Mouse (Mus musculus): ENCODE measurements around the gene Med13l.

The Med13l gene

DNA sequence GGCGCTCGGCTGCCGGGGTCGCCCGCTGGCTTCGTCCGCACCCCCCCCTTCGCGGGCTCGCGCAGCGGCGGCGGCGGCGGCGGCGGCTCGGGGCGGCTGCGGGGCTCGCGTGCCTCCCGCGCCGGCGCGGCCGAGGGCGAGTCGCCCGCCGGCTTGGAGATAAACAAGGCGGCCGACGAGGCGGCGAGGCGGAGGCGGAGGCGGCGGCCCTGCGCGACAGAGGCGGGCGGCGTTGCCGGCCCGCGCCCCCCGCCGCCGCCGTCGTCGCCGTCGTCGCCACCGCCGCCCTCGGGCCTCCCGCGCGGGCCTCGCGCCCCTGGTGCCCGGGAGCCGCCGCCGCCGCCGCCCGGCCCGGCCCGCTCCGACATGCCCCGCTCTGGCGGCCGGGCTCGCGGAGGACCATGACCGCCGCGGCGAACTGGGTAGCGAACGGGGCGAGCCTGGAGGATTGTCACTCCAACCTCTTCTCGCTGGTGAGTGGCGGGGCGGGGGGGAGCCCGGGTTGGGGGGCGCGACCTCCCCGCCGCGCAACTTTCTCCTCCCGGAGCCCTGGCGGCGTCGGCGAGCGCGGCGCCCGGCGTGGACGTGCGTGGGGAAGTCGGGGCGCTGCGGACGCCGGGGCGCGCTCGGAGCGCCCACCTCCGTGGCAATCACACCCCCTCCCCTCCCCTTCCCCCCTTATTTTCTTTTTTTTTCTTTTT lies at the start of gene Med13l:
Med13l (plus strand) TSS at position 295 of the 701 bp plus-strand sequence.
- peak; percentile 77 for DNase-seq

DNA sequence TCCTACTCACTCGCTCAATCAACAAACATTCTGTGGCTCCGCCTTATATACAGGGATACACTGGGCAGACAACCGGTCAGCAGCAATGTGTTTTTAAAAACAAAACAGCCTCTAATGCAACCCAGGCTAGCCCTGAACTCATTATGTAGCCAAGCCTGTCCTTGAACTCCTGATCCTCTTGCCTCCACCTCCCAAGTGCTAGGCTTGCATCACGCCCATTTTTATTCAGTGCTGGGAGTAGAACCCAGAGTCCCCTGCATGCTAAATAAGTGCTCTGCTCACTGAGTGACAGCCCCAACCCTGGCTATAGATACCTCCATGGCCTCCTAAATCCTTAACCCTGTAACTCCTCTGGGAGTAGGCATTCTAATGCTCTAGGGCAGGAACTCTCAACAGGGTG lies 49.5 kb upstream of the Med13l start:
- no peak for DNase-seq

DNA sequence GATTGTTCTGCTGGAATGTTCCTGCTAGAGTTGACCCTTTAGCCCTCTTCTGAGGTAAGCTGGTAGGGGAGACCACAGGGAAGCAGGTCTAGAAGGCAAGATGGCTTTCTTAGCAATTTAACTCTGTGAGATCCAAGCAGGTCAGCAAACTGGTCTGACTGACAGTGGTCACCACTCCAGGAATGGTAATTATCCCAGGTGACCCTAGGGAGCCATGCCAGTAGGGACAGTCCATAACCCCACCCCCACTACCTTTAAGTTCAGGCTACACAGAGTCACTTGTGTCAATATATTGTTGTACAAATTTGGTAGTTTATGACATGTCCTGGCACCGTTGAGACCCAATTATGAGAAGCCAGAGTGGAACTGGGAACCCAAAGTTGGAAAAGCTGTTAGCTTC lies 47.5 kb upstream of the Med13l start:
- no peak for DNase-seq

DNA sequence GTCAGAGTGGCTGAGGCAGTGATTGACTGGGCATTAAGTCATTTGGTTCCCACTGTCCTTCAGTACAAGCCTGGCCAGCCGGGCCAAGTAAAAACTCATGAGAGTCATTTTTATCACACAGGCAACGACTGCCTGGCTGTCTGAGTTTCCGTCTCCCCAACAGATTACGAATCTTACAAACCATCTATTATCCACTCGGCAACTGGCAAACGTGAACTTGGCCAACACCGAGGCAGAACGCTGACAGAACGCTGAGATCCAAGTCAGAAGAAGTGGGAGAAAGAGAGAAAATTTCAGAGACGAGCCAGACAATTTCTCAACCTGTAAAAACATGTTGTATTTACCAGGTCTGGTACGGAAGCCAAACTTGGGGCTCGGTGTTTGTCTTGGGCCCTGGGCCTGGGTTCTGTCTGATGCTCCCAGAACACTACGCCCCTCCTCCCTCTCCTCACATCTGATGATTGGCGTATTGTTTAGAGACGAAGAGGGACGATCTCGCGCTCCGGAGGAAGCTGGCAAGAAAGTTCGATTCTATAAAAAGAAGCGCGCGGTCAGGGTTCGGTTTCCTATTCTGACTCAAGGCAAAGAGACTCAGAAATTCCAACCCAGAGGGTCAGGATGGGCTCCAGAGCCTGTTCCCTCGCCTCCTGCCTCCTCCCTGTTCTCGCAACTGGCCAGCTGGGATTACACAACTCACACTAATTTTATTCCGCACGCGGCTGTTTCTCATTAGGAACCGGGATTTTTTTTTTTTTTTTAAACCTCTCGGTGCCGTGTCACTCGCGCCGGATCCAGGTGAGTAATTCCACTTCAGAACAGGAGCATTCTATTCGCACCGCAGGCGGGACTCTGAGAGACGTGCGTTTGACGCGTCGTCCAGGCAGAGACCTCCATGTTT lies 46.6 kb upstream of the Med13l start:
- DNase-seq, result peak; percentile 85

DNA sequence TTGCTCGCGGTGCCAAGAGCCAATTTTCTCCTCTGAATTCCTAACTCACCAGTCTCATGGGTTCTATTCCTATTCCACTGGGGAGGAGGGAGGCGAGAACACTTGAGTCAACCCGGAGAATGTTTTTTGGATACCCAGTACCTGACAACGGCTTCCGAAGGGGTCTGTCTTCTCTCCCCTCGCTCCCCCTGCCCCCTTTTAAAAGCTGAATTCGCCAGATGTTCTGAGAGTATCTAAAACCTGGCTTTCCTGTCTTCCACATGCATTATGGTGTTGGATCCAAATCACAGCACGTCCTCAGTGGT lies 46.0 kb upstream of the Med13l start:
- no peak for DNase-seq

DNA sequence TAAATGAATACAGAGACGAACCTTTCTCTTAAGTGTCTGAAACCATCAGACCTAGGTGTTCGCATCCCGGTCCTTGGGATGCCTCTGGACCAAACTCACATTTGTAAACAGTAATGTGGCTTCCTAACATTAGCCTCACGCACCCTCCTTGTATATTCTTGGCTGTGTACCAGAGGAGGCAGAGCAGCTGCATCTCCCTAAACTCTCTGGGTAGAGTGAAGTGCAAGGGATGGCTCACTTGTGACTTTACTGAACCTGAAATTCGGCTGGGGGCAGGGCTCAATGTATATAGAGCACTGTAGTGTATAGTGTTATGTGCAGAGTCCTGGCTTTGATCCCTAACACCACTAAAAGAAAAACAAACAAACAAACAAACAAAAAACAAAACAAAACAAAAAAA lies 45.6 kb upstream of the Med13l start:
- DNase-seq, result no peak

DNA sequence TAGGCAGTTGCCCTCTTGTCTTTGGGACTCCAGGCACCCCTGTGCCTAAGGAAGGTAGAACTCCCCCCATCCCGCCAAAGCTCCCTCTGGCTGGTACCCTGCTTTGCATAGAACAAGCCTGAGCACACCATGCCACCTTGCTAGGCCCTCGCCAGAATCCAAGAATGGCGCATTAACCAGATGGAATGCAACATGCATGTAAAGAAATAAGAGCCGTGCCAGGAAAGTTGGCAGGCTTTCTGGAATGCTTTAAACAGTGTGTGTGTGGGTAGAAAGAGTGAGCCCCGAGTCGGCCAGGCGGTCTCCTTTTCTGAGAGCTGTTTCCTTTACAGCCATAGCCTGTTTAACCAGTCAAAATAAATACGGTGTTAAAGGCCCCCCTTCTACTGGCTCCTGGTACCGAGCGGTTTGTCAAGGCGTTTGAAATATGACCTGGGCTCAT lies 45.2 kb upstream of the Med13l start:
- DNase-seq, result no peak

DNA sequence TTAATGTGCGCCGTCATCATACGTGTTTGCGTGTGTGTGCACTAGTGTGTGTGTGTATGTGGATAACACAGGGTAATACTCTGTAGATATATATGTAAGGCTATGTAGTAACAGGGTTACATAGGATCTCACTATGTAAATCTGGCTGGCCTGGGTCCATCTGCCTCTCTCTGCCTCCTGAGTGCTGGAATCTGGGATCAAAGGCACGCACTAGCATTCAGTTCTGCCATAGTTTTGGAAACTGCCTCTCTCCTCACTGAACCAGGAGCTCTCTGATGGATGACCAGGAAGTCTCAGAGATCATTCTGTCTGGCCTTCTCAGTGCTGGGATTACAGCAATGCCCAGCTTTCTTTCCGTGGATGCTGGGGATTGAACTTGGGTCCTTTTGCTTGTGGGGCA lies 44.4 kb upstream of the Med13l start:
- no peak for DNase-seq

DNA sequence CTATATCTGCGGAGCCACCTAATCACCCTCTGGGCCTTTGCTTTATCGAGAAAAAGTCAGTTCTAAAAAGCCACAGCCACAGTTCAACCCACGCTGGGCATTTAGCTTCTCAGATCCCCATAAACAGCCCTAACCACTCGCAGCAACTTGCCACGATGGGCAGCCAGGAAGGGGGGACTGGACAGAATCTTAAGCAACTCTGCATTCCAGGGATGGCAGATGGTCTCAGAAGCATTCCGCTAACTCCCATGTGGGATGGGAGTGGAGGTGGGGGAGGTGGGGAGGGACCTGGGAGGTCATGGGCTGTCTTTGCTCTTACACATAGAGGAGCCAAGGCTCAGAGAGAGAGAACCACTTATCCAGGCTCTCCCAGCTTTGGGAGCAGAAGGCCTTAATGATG lies 44.0 kb upstream of the Med13l start:
- peak; percentile 15 for DNase-seq

DNA sequence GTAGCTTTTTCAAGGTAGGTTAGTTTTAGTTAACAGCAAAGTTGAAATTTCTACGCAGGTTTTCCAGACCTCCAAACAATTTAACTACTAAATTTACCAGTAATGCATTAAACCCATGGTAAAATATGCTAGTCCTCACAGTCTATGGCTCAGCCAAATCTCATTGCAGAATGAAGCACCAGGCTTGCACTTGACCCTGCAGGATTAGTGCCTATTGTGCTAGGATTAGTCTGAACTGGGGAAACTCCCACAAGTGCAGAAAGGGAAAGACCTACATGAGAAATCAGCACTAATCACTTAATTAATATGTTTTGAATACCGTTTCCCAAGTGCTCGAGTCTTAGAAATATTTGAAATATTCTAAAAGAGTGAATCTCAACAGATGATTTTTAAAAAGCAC lies 40.0 kb upstream of the Med13l start:
- DNase-seq, result no peak

DNA sequence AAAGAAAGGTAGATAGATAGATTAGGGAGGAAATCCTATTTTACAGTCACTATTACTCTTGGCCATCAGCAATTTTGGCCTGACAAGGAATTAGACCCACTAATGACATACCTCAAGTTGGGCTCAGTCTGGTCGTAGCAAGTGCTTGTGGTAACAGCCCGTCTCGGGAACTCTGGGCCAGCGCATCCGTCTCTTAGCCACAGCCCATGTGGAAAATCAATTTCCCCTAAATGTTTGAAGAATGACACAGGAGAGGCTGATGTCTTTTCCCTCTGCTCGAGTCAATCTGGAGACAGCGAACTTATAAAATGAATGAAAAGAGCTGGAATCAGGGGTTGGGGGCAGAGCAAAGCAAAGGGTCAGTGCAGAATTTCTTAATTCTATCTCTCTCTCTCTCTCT lies 36.1 kb upstream of the Med13l start:
- DNase-seq, result no peak

DNA sequence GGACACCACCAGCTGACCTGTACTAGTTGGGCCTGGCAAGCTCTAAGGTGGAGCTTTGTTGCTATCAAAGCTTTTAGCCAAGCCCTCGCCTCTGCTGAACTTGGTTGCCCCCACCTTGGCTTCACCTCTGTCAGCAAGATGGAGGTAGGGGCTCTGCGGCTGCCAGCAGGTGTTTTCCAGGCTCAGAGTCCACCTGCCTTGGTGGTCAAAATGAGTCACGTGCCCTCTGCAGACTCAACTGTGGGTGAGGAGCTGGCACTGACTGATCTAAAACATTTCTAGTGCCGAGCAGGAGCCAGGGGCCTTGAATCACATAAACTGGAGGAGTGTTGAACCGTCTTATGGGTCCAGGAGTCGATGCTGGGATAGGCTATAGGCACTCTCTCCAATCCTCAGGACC lies 34.8 kb upstream of the Med13l start:
- DNase-seq, result no peak

DNA sequence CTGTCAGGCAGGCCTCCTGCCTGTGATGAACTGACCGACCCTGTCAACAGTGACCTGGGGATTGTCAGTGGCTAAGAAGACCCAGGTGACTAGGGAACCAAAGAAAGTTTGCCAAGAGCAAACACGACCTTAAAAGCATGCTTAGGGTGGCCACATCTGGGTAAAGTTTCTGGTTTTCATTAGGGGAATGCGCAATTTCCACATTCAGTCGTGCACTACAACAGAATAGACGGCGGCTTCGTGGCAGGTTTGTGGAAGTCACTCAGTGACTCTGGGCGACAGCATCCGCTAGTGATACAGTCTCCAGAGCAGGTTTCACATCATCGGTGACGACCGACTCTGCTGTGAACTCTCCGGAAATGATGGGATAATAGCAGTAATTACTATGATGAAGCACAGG lies 34.0 kb upstream of the Med13l start:
- DNase-seq, result no peak

DNA sequence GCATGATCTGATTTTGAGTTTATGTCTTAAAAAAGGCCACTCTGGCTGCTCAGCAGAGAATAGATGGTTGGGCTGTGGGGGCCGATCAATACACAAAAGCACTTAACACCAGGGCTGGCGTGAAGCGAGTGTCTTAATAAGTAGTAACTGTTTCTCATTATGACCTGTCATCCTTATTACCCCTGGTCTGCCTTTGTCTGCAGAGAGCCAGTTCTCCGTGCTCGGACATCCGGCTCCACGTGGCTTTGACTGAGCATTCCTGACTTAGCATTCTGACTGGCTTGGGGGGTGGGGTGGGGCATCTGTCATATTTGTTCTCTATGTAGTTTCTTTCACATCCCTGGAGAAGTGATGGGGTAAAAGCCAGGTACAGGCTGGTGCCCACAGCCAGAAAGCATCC lies 31.2 kb upstream of the Med13l start:
- DNase-seq, result no peak

DNA sequence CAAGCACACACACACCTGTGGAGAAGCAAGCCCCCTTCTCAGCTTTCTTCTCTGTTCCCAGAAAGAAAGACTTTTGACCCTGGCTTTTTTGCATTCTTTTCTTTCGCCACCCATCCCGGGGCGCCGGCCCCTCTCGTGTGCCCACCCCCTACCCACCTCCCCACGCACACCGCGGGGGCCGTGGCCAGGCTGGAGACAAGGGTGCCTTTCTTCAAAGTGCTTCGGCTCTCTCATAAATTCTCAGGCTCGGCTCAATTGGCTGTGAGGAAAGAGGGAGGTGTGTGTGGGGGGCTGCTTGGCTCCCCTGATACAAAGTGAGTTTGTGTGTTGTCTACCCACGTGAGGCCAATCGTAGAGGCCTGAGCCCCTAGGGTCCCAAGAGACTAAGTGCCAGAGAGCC lies 28.4 kb upstream of the Med13l start:
- no peak for DNase-seq

DNA sequence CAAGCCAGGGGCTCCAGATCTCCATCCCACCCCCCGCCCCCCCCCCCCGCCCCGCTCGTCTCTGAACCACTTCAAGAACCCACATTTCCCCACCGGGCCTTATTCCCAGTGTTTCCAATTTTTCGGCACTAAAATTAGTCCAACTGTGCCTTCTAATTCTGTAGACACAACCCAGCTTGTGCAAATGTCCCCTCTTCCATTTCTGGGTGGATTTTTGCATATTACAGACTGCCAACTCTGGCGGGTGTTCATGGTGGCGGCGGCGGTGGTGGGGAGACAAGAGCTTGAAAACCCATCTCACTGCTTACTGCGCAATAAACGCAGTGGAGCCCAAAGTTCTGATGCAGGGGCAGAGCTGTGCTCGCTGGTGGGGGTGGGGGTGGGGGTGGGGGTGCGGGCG lies 27.8 kb upstream of the Med13l start:
- DNase-seq, result no peak

DNA sequence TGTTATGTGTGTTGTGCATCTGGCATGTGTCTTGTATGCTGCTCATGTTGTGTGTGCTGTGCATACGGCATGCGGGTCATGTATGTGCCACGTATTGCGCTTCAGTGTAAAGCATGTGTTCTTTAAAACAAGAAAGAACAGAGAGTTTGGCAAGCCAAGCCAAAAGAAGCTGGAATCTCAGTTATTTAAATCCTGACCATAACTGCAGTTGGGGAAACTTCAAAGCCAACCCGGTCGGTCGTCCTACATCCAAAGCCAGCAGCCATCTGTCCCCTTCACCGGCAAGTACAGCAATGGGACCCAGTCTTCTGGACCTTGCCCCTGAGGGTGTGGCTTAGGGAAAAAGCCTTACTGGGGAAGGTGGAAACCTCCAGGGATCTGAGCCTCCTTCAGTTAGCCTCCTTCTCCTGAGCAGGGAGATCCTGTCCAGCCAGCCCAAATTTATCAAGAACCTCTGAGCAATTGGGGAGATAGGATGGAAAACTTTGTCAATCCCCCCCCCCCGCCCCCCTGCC lies 26.0 kb upstream of the Med13l start:
- no peak for DNase-seq

DNA sequence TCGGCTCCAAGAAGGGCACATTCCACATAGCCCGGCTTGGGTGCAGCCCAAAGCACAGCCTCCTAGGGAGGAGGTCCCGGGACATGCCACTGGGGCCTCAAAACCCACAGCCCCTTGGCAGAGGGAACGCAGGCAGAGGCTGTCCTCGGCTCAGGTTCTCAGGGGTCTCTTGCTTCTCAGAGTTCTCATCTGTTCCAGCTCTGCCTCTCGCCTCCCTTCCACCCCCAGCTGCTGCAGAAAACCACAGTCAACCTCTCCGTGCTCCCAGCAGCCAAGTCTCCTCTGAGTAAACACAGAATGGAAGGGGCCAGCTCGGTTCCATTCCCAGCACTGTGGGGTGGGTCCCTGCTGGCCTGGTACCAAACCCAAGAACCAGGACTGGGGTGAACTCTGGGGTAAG lies 25.3 kb upstream of the Med13l start:
- DNase-seq, result no peak

DNA sequence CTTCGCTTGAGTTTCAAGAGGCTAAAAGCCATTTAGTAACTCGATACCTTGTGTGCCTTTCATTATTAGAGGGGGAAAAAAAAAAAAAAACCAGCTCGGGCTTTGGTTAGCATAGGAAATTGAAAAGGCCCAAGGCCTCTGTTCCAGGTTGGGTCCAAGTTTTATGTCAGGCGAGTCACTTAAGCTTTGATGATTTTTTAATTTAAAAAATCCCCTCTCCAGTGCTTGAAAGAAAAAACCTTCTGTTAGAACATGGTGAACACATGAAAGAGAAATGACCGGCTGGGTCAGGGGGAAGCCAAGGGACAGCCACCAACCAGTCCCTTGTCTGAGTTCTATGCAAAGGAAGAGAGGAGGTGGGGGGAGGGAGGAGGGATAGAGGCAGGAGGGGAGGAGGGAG lies 22.0 kb upstream of the Med13l start:
- DNase-seq, result no peak

DNA sequence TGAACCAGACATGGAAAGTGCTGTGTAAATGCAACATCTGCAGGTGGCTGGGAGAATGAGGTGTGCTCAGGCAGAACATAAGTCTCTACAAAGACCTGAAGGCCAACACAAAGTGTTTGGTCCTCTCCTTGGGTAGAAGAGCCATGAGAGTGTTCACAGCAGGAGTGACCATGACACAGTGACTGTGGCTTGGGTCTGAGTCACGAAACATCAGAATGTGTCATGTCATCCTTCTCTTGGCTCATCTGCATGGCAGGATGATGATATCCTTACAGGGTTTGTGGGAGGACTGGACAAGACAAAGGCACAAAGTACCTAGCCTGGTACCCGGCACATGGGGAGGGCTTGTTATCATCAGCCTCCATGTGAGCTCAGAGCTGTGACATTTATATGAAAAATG lies 16.7 kb upstream of the Med13l start:
- no peak for DNase-seq

DNA sequence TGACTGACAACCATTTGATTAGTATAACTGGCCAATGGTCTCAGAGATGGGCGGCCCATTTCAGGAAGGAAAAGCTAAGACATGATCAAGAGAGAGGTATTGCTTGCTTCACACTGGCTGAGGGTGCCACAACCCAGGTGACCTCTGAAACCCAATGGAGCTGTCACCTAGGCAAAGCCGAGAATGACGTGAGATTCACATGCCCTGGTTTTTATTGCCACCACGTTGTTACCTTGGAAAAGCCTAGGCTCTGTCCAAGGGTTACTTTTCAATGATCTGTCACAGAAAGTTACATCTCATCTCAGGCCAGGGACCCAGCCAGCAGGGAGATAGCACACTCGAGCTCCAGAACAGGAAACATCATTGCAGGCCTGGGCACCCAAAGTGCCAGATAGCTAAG lies 10.0 kb upstream of the Med13l start:
- DNase-seq, result no peak

DNA sequence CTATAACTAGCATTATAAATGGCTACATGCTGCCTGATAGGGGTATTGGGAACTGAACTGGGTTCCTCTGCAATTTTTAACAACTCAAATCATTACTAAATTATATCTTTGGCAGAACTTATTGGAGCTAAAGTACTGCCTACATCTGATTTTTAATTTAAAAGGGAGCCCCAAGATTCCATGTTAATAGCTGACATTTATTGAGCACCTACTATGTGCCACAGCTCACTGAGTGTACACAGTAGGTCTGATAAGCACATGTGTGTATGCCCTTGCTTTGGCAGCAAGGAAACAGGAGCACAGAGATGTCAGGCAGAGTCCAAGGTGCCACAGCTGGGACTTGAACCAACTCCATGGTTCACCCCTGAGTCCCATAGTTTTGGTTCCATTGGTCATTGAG lies 7.2 kb upstream of the Med13l start:
- no peak for DNase-seq

DNA sequence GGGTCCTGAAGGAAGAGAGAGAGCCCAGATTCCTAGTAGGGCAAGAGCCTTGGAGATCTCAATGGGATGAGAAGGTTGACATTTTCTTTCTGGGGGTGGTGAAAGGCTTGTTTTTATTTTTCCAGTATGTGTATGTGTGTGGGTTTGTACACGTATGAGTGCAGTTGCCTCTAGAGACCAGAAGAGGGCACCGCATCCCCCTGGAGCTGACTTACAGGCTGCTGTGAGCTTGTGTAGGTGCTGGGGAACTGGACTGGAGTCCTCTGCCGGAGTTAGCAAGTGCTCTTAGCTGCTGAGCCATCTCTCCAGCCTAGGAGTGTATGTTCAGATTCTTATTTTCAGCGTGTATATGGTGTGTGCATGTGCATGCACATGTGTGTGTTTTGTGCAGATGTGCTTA lies 5.2 kb upstream of the Med13l start:
- no peak for DNase-seq

DNA sequence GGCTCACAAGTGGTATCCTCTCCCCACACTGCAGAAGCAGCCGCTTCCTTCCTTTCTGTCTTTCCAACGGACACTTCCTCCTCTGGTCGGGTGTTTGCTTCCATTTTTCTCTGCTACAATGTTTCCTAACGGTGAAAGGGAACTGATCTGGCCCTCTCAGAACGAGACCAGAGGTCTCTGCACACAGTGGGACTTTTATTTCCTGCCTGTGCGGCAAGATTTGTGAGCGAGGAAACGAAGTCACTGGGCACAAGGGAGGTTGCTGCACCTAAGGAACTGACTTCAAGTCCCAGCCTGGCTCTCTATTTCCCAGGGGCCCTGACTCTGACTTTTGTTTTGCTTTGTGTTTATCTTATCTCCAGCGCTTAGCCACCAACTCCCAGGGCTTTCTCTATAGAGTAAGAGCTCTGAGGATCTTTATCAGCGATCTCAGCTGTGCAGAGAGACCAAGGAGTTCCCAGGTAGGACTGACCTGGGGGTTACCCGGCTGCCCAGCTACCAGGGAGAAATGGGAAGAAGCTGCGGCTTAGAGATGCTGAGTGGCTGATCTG lies 4.0 kb upstream of the Med13l start:
- no peak for DNase-seq

Measured in lung, postnatal 36 days (tissue).